Mouse (Mus musculus) ovary, postnatal 36 days (tissue): ENCODE results near the gene Limd2.
"Not testable (repeated sequence)": the region's sequence is repeated elsewhere in the genome, so short reads cannot be mapped to it uniquely, and the experiment has no call there.

Experiments used
- DNase-seq: peaks from one replicate; pipeline ENCODE4 v3.0.0; 2022; ENCODE audit warnings: low spot score, mixed read lengths

Gene Limd2

GRCm38 (mm10) chr11:106160841-106161721, at the start of gene Limd2, which contains the start of gene Gm10840:
Gene Limd2 (minus strand): TSS chr11:106160860.
Gene Gm10840 (plus strand): TSS chr11:106160850.
- peak; percentile 34 for DNase-seq

- no peak for DNase-seq
These were observed 41.4 kb upstream of the Limd2 start, which contains the start of gene Strada for GRCm38 (mm10) chr11:106202123-106202465. Gene Strada (minus strand): TSS chr11:106202168.

DNA sequence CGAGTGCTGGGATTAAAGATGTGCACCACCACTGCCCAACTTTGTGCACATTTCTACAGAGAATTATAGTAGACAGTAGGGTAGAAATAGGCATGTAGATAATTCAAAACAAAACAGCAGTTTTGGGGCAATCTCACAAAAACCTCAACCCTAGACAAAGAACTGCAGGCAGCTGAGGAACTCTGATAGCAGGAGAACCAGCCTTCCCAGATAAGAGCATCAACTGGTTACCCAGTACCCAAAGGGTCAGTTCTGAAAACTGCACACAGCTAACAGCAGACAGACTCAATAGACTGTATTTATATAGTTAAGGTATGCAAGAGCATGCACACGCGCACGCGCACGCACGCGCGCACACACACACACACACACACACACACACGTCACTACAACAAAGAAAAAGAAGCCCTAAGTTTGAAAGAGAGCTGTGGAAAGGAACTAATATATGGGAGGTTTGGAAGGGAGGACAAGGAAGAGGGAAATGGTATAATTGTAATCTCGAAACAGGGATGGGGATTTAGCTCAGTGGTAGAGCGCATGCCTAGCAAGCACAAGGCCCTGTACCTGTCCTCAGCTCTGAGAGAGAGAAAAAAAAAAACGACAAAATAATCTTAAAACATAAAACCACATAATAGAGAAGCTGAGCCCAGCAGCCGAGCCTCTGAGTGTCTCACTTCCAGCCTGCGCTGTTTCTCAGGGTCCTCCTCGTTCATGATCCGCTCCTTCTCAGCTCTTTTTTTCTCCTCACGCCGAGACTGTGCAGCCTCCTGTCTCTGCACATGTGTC, 40.9 kb upstream of the Limd2 start:
- DNase-seq: no peak

DNA sequence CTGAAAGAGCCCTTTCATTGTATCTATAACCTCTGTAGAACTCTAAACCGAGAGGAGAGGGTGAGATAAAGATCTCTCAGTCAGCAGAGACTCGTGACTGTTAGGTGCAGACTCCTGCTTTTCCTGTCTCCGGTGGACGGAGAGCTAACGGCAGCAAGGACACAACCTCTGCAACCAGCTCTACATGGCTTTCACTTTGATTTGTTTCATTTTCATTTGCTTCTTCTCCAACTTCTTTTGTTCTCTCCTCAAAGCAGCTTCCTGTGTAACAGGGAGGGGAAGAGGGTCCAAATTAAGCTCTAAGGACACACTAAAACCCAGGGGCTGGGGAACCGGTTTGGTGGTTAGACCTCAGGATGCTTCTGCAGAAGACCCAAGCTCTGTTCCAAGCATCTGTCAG, 40.1 kb upstream of the Limd2 start:
- DNase-seq: no peak

DNA sequence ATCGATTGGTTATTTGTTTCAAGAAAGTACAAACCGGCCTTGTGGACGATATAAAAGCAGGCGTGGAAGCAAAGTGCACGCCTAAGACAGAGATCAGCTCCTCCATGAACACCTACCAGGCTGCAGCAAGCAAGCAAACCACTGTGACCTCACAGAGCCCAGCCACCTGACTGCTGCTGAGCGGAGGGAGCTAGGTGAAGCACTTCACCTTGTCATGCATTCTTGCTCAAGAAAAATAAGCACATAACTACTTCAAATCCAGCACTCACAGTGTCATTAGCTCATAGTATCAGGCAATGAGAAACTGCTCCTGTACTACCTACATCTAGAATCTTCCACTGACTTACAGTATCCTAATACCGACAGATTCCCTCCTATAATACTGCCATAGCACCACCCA, 39.3 kb upstream of the Limd2 start:
- DNase-seq: not testable (repeated sequence)

GRCm38 (mm10) chr11:106198277-106198676, 37.6 kb upstream of the Limd2 start:
- no peak for DNase-seq

GRCm38 (mm10) chr11:106195341-106195740, 34.7 kb upstream of the Limd2 start:
- DNase-seq: no peak

GRCm38 (mm10) chr11:106194891-106195290, 34.2 kb upstream of the Limd2 start:
- no peak for DNase-seq

DNA sequence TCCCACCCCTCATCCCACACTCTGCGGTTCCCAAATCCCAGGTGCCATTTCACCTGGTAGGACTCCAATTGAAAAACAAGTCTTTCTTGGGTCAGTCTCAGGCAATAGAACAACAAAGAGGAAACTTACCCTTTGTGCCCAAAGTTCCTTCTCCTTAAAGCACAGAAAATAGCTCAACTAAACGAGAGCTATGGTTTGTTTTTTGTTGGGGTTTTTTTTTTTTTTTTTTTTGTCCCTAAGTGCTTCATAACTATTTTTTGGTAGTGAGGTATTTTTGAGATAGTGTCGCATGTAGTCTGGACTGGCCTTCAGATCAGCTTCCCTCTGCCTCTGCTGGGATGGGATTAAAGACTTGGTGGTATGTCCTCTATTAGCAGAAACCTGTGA, 33.5 kb upstream of the Limd2 start:
- DNase-seq: no peak

DNA sequence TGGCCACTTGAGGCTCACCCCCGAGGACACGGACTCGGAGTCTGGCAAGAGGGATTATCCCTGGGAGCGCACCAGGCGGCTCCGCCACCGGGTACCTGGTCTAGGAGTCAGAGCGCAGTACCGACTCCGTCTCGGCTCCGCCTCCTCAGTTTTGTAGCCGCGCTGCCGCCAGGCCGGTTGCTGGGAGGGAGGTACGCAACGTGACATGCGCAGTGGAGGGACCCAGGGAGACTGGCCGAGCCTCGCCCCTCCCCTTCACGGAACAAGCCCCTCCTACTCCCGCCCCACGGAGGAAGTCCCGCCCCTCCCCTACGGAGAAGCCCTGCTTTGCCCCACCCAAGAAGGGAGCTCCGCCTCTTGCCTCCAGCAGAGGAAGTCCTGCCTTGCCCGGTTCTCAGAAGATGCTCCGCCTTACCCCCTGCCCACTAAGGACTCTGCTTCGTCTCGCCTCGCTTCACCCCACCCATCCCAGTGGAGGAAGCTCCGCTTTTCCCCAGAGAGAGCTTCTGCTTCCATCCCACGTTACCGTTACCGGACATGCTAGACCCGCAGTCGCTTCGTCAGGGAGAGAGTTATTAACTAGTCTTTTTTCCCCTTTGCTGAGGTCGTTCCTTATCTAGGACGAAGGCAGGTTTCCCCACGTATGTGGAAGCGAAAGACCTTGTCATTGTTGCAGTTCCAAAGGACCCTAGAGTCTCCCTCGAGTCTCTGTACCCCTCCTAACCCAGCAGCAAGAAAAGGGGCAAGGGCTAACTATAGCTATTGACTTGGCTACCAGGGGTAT, 32.9 kb upstream of the Limd2 start:
- DNase-seq: peak; percentile 97

DNA sequence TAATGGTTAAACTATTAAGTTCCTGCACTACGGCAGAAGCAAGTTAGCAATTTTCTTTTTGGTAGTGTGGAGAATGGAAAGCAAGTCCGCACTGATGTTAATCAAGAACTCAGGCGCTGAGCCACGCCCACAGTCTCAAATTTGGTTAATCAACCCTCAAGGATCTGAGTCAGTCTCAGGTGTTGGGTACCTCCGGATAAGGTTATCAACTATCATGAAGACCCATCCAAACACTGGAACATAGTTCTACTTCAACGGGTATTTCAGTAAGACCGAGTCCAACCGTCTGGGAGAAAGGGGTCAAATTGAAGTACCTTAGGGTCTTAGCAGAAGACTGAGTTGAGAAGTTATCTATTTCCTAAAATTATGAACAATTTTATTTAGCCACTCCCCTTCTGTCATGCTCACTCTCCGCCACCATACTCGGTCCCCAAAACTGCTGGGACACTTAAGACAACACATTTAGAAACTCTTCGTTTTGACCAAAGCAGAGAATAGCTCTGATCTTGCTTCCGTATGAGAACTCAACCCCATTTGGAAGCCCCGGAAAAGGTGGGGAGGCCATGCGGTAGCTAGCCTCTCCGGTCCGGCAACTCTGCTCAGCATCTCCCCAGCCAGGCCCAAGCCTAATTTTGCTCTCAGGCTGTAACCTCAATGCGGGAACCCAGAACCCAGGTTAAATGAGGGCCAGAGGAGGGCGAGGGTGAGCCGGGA, 32.2 kb upstream of the Limd2 start:
- no peak for DNase-seq

GRCm38 (mm10) chr11:106192241-106192640, 31.6 kb upstream of the Limd2 start:
- DNase-seq: no peak

- DNase-seq: no peak
These were observed 31.1 kb upstream of the Limd2 start for GRCm38 (mm10) chr11:106191716-106192115.

DNA sequence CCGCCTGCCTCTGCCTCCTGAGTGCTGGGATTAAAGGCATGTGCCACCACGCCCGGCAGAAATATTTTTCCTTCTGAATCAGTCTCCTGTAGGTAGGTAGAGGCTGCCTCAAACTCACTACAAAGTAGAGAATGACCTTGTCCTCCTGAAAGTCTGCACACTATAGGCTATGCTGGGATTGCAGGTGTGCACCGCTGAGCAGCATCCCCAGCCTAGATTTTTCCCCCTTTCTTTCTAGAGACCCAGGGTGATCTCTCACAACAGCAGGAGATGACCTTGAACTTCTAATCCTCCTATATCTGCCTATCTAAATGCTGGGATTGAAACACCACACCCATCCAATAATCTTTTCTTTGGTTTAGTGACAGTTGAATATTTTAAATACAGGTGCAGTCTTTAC, 26.7 kb upstream of the Limd2 start:
- no peak for DNase-seq

DNA sequence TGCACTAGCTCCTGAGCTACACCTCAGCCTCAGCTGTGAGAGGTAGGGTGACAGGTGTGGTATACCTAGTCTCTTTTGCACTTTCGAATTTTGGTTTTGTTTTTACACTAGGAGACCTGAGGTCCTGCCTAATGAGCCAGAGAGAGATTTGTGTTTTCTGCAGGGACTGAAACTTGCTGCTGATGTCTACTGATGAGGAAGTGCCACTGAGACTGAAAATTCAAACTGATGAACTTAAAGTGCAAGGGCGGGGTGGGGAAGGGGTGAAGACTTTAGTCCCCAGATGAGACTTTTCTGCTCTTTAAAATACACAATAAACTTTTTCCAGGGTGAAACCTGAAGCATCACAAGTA, 19.8 kb upstream of the Limd2 start:
- no peak for DNase-seq

DNA sequence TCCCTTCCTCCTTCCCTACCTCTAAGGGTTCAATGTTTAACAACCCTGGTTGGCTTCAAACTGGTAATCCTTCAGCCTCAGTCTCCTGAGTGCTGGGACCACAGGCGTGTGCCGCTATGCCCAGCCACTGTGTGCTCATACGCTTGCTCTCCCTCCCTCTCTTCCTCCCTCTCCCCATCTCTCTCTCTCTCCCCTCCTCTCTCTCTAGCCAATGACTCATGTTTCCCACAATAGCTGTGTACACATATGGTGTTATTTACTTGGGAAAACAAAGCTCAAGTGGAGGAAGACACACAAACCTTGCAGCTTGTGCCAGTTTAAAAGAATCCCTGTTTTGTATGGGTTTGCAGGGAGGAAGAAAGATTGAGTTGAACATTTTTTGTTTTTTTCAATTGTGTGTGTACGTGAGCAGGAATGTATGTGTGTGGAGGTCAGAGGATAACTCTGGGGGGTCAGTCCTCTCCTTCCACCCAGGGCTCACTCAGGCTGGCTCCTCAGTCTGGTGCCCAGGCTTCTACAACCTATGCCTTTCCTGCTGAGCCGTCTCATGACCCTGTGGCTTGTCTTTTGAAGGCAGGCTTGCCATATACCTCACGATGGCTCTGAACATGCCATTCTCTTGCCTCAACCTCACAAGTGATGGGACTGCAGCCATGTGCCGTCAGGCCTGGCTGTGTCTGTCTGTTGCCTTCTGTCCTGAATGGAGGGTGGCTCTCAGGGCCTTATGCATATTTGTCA, 19.2 kb upstream of the Limd2 start:
- DNase-seq: no peak

DNA sequence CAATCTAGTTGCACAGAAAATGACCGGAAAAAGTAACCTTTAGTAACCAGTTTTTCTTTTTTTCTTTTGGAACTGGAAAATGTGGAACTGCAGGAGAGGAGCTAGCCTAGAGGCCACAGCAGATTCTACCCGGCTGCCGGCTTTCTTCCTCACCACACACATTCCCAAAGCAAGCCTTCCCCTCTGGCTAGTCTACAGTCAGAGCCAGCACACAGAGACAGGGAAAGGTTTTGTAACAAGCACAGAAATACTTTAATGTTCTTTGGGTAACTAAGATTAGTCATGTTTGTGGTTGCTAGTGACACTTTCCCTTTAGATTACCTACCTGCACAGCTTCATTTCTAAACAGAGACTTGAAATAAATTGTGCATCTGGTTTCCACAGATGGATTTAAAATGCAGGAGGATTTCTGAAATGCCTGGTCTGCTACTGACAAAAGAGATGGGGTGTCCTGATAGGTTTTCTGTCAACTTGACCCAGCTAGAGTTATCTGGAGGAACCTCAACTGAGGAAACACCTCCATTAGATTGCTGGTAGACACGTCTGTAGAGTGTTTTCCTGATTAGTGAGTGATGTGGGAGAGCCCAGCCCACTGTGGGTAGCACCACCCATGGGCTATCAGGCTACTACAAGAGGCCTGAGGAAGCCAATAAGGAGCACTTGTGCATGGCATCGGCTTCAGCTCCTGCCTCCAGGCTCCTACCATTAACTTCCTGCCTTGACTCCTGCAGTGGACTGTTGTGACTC, 17.5 kb upstream of the Limd2 start:
- no peak for DNase-seq

DNA sequence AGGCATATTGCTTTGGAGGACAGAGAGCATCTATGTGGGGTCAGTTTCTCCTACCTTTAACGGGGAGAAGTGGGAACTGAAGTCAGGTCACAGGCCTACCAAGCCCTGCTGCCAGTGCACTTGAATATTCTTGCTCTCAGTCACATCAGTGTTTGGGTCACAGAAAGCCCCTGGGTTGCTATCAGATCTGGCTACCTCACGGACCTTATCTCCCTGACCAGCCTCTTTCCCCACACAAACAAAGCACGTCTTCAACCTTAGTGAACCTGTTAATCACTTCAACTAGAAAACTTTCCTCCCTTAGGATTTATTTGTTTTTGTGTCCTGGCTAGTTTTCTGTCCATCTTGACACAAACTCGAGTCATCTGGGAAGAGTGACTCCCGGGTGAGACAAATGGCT, 15.7 kb upstream of the Limd2 start:
- DNase-seq: no peak

DNA sequence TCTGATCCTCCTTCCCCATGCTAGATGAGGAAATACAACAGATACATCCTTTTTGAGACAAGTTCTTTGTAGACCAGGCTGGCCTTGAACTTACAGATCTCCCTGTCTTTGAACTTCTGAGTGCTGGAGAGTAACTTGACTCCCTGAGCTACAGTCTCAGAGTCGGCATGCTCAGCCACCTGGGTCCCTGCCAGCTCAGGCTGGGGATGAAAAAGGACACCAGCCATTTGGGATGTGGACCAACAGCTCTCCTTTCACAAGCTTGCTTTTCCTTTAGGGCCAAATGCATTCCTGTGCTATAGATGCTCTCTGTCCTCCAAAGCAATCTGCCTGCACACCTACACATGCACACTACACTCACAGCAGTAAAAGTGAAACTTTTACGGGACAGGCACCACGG, 14.4 kb upstream of the Limd2 start:
- DNase-seq: no peak

- DNase-seq: no peak
These were observed 13.7 kb upstream of the Limd2 start for GRCm38 (mm10) chr11:106174372-106174771.
